Mouse (Mus musculus) cerebellum, postnatal 36 days (tissue): ENCODE data around the gene Selenom.

Experiments used
- DNase-seq, 2 experiments: peaks; one replicate each; pipeline ENCODE4 v3.0.0; 2021 to 2022; ENCODE audit warnings: mixed read lengths in 2 of 2

Gene Selenom

GRCm38 (mm10) chr11:3557852-3558251 is 43.4 kb downstream of the Selenom start:
- DNase-seq, result no peak

- no peak for DNase-seq
Measured at GRCm38 (mm10) chr11:3560202-3560601, 45.7 kb downstream of the Selenom start.

- DNase-seq, result no peak
Measured at GRCm38 (mm10) chr11:3563853-3564252, 49.4 kb downstream of the Selenom start.

- no peak for DNase-seq
Measured at GRCm38 (mm10) chr11:3564451-3564850, 50.0 kb downstream of the Selenom start.

GRCm38 (mm10) chr11:3566018-3566417 is 51.5 kb downstream of the Selenom start:
- DNase-seq, result no peak
